Mouse (Mus musculus) ES-Bruce4 (cell line): Measurements from ENCODE around the gene Atf1.

Experiments
- CTCF ChIP-seq: IDR thresholded peaks from one replicate; pipeline ENCODE4 v1.8.1; 2011; ENCODE audit warnings: low read depth, low read length
- EP300 ChIP-seq: IDR thresholded peaks from 2 replicates; pipeline ENCODE4 v1.6.1; 2011; ENCODE audit warnings: low read depth, low read length; ENCODE audit not compliant: insufficient read depth
- POLR2A ChIP-seq: IDR thresholded peaks from one replicate; pipeline ENCODE4 v1.8.1; 2011; ENCODE audit warnings: low read length; ENCODE audit not compliant: insufficient read depth

DNA sequence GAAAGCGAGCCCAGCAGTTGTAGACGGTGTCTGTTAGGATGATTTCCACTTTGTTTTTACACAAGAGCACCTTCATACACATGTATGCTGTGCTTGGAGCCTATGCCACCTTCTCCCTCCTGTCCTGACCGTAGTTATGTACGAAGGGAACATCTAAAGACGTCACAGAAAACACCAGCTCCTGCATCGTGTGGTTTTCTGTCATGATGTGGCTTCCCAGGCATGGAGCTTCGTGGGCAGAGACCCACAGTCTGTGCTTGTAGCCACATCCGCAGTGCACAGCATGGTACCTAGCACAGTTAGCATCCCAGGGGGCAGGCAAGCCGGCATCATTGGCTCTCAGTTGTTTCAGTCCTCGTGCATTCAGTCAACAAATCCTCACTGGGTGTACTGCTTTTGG, 45.8 kb upstream of the Atf1 start:
- TF ChIP-seq CTCF (no peak), EP300 (no peak), POLR2A (no peak)
